Mouse (Mus musculus): ENCODE measurements at regions not wholly inside any gene's neighbourhood (a gene's known extent, or its start where the extent isn't known, plus 50 kb on each side); places are given as distances from the start of the nearest gene placed in this dataset.
A peak's percentile ranks its signal among the peaks of the same experiment; 100 is the strongest.

GRCm38 (mm10) chr2:159523739-159524138, 729.1 kb downstream of the Dhx35 start:
- DNase-seq (ENCODE audit: low spot score in 2 of 2), result no peak

GRCm38 (mm10) chr2:159534951-159535350, 740.3 kb downstream of the Dhx35 start:
- DNase-seq (ENCODE audit: low spot score in 2 of 2), result no peak

GRCm38 (mm10) chr2:159539261-159539660, 744.7 kb downstream of the Dhx35 start:
- DNase-seq (ENCODE audit: low spot score in 2 of 2), result peak; percentile 32 to 55

GRCm38 (mm10) chr2:159557567-159557966, 763.0 kb downstream of the Dhx35 start:
- no peak for DNase-seq (ENCODE audit: low spot score in 2 of 2)

GRCm38 (mm10) chr2:159565255-159565654, 768.7 kb downstream of the Gm826 start:
- no peak for DNase-seq (ENCODE audit: low spot score in 2 of 2)

GRCm38 (mm10) chr2:159565921-159566320, 768.0 kb downstream of the Gm826 start:
- DNase-seq (ENCODE audit: low spot score in 2 of 2), result no peak

GRCm38 (mm10) chr2:159566461-159566860, 767.5 kb downstream of the Gm826 start:
- DNase-seq (ENCODE audit: low spot score in 2 of 2), result peak in 1 of 2 experiments; percentile 9

- no peak for DNase-seq (ENCODE audit: low spot score in 2 of 2)
These were observed 765.6 kb downstream of the Gm826 start for GRCm38 (mm10) chr2:159568391-159568790.

- no peak for DNase-seq (ENCODE audit: low spot score in 2 of 2)
These were observed 762.1 kb downstream of the Gm826 start for GRCm38 (mm10) chr2:159571862-159572261.

GRCm38 (mm10) chr2:159575271-159575670, 758.7 kb downstream of the Gm826 start:
- peak; percentile 11 to 13 for DNase-seq (ENCODE audit: low spot score in 2 of 2)

- DNase-seq (ENCODE audit: low spot score in 2 of 2), result no peak
These were observed 750.9 kb downstream of the Gm826 start for GRCm38 (mm10) chr2:159583103-159583502.

- peak in 1 of 2 experiments; percentile 20 for DNase-seq (ENCODE audit: low spot score in 2 of 2)
These were observed 749.3 kb downstream of the Gm826 start for GRCm38 (mm10) chr2:159584641-159585040.

- no peak for DNase-seq (ENCODE audit: low spot score in 2 of 2)
These were observed 747.1 kb downstream of the Gm826 start for GRCm38 (mm10) chr2:159586697-159587473.

GRCm38 (mm10) chr2:159591396-159592124, 742.4 kb downstream of the Gm826 start:
- no peak for DNase-seq (ENCODE audit: low spot score in 2 of 2)

- no peak for DNase-seq (ENCODE audit: low spot score in 2 of 2)
These were observed 741.1 kb downstream of the Gm826 start for GRCm38 (mm10) chr2:159592841-159593240.

GRCm38 (mm10) chr2:159596285-159596684, 737.7 kb downstream of the Gm826 start:
- no peak for DNase-seq (ENCODE audit: low spot score in 2 of 2)

- no peak for DNase-seq (ENCODE audit: low spot score in 2 of 2)
These were observed 735.9 kb downstream of the Gm826 start for GRCm38 (mm10) chr2:159598080-159598479.

- DNase-seq (ENCODE audit: low spot score in 2 of 2), result no peak
These were observed 726.8 kb downstream of the Gm826 start for GRCm38 (mm10) chr2:159607191-159607590.

GRCm38 (mm10) chr2:159610451-159610850, 723.5 kb downstream of the Gm826 start:
- DNase-seq (ENCODE audit: low spot score in 2 of 2), result no peak

GRCm38 (mm10) chr2:159616685-159617084, 717.3 kb downstream of the Gm826 start:
- no peak for DNase-seq (ENCODE audit: low spot score in 2 of 2)

GRCm38 (mm10) chr2:159621261-159621660, 712.7 kb downstream of the Gm826 start:
- no peak for DNase-seq (ENCODE audit: low spot score in 2 of 2)

- no peak for DNase-seq (ENCODE audit: low spot score in 2 of 2)
These were observed 711.8 kb downstream of the Gm826 start for GRCm38 (mm10) chr2:159622141-159622669.

GRCm38 (mm10) chr2:159625306-159625705, 708.7 kb downstream of the Gm826 start:
- DNase-seq (ENCODE audit: low spot score in 2 of 2), result no peak

Data from frontal cortex, postnatal 36 days (tissue).